Mouse (Mus musculus): Measurements from ENCODE around the gene Cracr2a.

Cracr2a gene

DNA sequence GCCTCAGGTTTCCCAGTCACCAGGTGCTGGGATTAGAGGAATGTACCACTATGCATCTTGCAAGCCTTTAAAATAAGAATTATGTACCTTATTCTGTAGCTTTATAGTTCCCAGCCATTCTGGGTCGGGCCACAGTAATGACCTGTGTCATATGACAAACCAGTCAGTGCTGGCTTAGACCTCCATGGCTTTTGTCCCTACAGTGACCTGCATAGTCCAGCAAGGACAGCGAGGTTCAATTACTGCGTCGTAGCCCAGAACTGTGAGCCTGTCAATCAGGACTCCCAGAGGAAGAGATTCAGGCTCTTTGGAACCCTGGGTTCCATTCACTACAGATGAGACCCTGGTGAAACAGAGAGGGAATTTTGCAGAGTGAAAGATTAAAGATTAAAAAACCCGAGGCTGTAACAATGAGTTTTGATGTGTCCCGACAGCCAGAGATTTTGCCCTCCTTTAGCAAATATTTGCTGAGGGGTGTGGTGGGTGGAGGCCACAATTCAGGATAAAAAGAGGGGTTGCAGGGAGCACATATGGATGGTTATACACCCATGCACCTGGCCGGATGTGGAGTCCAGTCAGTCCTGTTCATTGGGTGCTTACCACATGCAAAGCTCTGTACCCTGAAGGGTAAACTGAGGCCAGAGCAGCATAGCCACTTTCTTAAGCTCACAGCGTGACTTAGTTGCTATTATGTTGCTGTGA lies 10.9 kb downstream of the Cracr2a start:
- no peak for DNase-seq

- DNase-seq = no peak
Observed at GRCm38 (mm10) chr6:127573779-127574463, 12.8 kb downstream of the Cracr2a start.

DNA sequence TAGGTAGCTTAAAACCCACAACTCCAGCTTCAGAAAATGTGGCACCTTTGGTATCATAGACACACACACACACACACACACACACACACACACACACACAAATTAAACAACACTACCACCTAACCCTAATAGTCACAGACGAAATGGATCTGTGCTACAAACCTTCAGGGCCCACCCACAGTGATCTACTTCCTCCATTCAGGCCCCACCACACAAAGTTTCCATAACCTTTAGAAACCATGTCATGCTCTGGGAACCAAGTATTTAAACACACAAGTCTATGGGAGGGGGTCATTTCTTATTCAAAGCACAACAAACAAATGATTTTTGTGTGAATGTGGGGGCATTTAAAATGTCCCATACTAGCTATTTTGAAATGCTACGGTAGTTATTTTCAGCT lies 14.1 kb downstream of the Cracr2a start:
- no peak for DNase-seq

GRCm38 (mm10) chr6:127577688-127578087 lies 16.6 kb downstream of the Cracr2a start:
- DNase-seq = no peak

- DNase-seq = no peak
Observed at GRCm38 (mm10) chr6:127578316-127578715, 17.2 kb downstream of the Cracr2a start.

GRCm38 (mm10) chr6:127578810-127579209 lies 17.7 kb downstream of the Cracr2a start:
- DNase-seq = no peak

DNA sequence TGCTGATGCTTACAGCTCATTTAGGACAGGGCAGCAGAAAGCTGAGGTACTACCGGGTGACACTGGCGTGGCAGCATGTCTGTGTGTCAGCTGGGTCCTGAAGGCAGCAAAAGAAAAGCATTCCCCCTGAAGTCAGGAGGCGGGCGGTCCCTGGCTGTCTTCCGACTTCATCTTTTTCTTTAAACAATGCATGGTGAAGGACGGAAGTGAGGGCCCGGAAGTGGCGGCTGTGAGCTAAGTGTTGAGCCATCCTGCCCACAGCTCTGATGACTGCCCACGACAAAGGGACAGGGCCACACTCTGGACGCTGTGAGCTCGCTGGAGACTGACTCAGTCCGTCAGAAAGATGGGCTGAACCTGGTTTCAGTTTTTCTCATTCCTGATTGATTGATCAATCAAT lies 20.8 kb downstream of the Cracr2a start:
- DNase-seq = no peak

GRCm38 (mm10) chr6:127582391-127583176 lies 21.4 kb downstream of the Cracr2a start:
- DNase-seq = peak; percentile 50 to 83

DNA sequence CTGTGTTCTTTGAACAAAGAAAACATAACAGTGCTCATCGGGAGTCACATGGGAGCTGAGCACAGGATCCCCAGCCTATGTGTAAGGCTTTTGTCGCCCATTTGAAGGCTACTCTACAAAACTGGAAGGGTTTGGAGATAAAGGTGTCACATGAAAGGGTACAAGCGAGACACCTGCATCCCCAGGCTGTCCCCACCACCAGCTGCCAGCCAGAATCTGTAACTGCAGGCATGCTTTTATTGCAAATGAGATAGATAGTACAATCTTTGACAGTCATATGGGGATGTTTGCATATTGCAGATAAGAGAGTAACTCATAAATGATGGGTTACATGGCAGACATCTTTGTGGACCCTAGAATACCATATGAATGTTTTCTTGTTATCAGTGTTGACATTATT lies 30.3 kb downstream of the Cracr2a start:
- DNase-seq = no peak

DNA sequence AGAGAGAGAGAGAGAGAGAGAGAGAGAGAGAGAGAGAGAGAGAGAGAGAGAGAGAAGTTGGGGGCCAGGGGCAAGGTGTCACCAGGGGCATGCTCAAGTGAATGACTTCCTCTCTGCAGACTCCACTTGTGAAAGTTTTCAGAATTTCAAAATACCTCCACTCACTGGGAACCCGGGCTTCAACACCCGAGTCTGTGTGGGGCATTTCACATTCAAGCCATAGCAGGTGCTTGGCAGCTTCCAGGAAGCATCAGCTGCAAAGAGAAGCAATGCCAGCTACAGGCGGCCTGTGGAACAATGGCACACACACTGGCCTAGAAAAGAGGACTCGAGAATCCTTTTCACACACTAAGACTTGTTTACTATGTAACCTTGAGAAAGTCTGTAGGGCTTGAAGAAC lies 32.3 kb downstream of the Cracr2a start:
- DNase-seq = no peak

GRCm38 (mm10) chr6:127599280-127599679 lies 38.1 kb downstream of the Cracr2a start:
- no peak for DNase-seq

- DNase-seq = no peak
Observed at GRCm38 (mm10) chr6:127605067-127606025, 44.2 kb downstream of the Cracr2a start.

- DNase-seq = no peak
Observed at GRCm38 (mm10) chr6:127609673-127610072, 48.5 kb downstream of the Cracr2a start.

GRCm38 (mm10) chr6:127611216-127611615 lies 50.1 kb downstream of the Cracr2a start:
- no peak for DNase-seq

- DNase-seq = no peak
Observed at GRCm38 (mm10) chr6:127614083-127614984, 53.2 kb downstream of the Cracr2a start.

DNA sequence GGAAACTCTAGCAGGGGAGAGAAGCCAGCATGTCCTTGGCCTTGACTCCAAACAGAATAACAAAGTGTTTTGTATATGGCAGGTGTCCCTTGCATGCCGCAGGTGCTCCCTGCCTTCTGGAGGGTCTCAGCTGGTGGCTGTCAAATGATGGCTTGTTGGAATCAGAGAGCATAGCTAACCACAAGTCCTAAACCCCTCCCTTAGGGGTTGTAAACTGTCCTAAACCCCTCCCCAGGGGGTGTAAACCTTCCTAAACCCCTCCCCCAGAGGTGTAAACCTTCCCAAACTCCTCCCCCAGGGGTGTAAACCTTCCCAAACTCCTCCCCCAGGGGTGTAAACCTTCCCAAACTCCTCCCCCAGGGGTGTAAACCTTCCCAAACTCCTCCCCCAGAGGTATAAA lies 55.5 kb downstream of the Cracr2a start:
- DNase-seq = no peak

DNA sequence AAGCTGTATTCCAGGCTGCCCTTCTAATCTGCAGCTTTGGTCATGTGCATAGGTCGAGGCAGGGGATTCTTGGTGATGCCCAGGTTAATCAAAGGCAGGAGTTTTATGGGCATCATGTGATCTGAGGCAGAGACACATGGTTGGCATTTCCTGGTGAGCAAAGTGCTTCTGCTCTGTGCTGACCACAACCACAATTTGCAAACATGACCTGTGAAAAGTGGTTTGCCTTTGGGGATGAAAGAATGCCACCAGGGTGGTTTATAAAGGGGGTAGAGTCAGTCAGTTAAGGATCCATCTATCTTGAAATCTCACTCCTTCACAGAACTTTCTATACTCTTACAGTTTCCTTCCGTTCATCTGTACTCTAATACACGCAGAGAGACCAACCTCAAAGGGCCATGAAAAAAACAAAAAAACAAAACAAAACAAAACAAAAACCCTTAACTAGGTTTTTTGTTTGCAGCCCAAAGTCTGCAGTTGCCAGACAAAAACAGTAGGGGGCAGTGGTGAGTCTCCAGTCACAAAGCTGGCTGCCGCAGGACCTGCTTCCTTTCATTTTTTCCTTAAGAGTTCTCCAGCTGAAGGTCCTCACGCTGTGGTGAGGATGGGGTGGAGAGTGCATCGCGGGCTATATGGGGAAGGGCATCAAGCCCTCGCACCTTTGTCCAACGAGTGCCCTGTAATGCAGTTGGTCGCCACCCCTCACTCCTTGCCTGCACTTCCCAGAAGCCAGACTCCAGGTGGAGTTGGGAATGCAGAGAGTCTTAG lies 56.3 kb downstream of the Cracr2a start:
- DNase-seq = no peak

- peak; percentile 43 to 51 for DNase-seq
Observed at GRCm38 (mm10) chr6:127618686-127619085, 57.5 kb downstream of the Cracr2a start.

DNA sequence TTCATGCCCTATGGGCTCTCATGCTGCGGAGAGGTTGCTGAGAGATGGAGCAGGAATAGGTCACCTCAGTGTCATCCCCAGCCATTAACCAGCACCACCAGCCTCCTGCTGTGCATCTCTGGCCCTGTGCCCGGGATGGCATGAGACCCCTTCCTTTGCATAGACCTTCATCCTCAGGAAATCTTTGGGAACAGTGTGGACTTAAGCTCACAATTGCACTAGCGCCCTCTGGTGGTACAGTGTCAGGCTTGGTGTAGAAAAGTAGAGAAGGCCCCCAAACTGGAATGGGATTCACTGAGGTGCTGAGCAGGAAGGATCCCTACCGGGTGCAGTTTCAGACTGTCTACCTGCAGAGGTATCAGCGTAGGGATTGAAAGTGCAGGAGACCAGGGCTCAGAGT lies 64.0 kb downstream of the Cracr2a start:
- DNase-seq = peak; percentile 11 to 58

GRCm38 (mm10) chr6:127627453-127627852 lies 66.3 kb downstream of the Cracr2a start:
- DNase-seq = no peak

DNA sequence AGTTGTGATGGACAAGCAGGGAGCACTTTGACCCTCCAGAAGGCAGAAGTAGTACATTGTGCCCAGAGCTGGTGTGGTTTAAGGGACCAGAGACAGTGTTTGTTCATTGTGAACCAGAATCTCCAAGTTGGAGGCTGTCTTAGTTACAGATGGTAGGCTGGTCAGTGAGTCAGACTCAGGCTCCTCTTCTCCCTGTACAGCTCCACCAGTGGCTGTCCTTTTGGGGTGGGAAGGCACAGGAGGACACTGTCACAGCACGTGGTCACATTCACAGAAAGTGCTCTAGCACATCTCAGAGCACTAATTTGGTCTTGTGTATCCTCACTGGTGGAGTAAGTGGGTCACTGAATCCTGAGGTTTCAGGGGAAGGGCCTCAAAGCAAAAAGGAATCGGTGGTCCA lies 68.1 kb downstream of the Cracr2a start:
- DNase-seq = no peak
